Mouse (Mus musculus) erythroid progenitor cell, adult 5-6 weeks (primary cell): ENCODE measurements around the gene Serpina3f. TPM values are rescaled to one million over a fixed set of nuclear protein-coding genes. Genes with fewer than 3 reads are reported as not detected.
"Not testable (repeated sequence)": the region's sequence is repeated elsewhere in the genome, so short reads cannot be mapped to it uniquely, and the experiment has no call there.

Experiments used
- ATAC-seq: replicated peaks from 2 replicates; pipeline ENCODE4 v1.8.0; 2016; ENCODE audit warnings: moderate number of reproducible peaks, mild to moderate bottlenecking, moderate TSS enrichment, inconsistent platforms; ENCODE audit not compliant: poor library complexity, low FRiP score, severe bottlenecking
- total RNA-seq, 2 experiments: library from RNA; stranded (forward) in 1 of 2; stranded (reverse) in 1 of 2; fragments of 150-400 nt in 1 of 2; fragments of 186-747, 209-891 nt in 1 of 2; gene quantifications; 2 replicates each; pipeline versions ENCODE4 v1.2.3 to v1.2.4; 2015 to 2017; ENCODE audit warnings: low replicate concordance in 2 of 2

Serpina3f gene
- total RNA-seq (2015; ENCODE audit: low replicate concordance) = 10.8 TPM in 1 of 2 replicates, not detected in the other
- 1.2 and 1.3 TPM in 2 replicates for total RNA-seq (2017; ENCODE audit: low replicate concordance)

DNA sequence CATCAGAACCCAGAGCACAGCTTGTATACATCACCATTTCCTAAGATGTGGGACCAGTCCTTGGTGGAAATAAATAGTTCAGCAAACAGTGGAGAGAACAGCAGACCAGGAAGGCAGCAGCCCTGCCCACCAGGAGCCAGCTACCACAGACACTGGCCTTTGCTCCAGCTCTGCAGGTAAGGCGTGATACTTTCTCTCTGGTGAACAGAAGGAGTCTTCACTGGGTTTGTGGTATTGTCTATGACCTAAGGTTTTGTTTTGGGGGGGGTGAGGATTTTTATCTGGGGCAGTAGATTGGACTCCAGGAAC is at the start of gene Serpina3f:
TSS of gene Serpina3f (plus strand) at position 100 of the 309 bp plus-strand sequence.
- ATAC-seq = no peak

- no peak for ATAC-seq
Measured at GRCm38 (mm10) chr12:104174747-104175146, 39.6 kb upstream of the Serpina3f start.

DNA sequence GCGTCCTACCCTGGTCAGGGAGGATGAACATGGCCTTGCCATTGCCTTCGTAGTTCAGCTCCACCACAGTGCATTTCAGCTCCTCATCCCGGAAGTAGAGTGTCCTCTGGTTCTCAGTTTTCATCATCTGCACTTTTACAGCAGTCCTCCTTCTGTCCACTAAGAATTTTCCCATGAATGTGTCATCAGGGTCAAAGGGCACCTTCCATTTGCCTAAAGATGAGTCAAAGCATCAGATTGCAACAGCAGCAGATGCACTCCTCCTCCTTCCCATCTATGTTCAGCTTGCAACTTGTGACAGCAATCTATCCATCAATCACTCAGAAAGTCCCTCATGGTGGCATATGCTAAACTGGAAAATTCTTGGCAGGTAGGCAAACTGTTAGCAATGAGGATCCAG is 38.7 kb upstream of the Serpina3f start:
- ATAC-seq = no peak

DNA sequence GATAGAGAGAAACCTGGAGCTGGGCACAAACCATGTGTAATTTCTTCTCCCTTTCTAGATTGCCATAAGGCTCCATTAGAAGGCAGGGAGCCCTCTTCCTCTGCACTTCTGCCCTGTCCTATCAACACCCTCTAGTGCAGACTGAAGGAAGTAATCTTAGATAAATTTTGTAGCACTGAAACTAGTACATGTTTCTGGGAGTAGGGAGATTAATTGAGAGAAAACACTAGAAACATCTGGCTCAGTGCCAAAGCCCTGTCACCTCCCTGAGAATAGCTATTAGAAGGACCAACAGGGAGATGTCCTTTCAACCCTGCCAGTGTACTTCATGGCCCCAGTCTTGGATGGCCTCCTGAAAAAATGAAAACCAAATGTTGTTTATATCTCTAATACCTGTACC is 35.8 kb upstream of the Serpina3f start:
- no peak for ATAC-seq

DNA sequence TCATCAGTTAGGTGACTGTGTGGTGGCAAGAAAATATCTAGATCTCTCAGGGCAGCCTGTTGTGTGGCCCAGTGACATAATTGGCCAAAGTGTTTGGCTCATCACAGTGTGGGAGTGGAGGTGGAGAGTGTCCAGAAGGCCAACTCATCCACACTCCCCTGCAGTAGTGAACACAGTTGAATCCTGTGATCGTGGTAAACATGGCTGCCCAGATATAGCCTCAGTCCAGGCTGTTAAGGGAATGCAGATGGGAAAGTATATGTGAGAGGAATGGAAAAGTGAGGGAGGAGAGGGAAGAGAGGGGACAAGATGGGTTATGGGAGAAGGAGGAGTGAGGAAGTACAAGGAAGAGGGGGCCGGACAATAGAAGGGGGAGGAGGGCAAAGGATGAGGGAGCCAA is 35.4 kb upstream of the Serpina3f start:
- no peak for ATAC-seq

DNA sequence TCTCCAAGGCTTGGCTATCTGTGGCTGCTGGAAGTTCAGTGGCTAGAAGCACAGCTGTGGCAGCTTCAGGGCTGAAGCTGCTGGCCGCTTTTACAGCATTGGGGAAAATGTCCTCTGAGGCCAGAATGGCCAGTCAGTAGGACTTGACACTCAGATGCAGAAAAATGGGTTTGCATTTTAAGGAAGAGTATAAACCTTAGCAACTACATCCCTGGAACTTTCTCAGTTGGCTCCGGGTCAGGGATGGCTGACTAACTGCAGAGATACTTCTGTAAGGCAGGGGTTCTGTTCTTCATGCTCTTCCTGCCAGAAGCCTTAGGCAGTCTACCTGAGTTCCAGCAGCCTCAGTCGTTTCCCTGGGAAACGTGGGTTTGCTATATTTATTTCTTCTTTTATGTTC is 29.3 kb upstream of the Serpina3f start:
- no peak for ATAC-seq

DNA sequence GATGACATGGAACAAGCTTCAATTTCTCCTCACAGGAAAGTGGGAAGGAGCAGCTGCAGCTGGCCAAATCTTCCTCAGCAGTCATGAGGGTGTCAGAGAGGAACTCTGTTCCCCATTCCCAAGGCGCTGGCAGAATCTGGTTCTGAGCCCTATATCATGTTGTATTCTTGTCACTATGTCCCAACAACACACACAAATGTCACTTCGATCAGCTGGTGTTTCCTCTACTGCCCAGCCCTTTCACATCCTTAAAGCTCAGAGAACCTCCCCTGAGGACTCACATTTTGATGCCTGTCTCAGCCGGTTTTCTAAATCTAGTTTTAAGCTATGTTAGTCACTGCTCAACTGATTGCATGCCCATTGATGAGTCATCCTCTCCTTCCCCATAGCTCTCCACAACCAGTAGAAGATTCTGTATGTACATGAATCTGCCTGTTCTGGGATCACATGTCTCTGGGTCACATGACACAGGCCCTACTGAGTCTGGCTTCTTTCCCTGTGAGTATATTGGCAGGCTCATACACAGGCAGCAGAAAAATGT is 28.2 kb upstream of the Serpina3f start:
- no peak for ATAC-seq

- ATAC-seq = no peak
Measured at GRCm38 (mm10) chr12:104189246-104189645, 25.1 kb upstream of the Serpina3f start.

DNA sequence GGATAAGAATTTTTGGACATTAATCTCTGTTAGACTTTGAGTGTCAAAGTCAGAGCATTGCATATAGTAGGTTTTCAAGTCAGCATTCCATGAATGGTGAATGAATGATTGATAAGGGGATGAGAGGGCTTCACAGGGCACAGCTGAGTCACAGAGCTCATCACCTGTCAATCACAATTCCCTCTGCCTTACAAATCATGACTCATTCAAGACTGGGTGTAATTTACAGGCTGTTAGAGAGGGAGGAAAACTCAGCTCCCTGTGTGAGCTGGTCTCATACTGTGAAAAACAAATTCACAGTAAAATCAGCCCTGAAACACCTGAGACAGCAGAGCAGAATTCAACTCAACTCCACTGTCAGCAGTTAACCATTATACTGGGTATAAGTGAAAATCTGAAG is 23.5 kb upstream of the Serpina3f start:
- no peak for ATAC-seq

GRCm38 (mm10) chr12:104209149-104209548 is 5.2 kb upstream of the Serpina3f start:
- ATAC-seq = no peak

DNA sequence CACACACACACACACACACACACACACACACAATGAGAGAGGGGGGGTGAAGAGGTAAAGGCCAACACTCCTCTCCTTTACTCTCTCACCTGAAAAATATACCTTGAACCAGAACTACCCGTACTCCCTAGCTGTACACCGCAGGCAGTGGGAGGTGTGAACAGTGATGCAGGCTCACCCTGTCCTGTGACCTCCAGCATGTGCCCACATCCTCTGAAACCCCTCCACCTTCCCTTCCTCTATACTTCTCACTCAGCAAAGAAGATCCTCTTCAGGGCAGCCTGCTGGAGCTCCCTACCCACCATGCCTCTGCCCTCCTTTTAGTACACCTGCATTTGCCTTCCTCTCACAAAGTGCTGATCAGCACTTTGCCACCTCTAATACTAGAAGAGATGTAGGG is 4.5 kb upstream of the Serpina3f start:
- ATAC-seq = no peak

DNA sequence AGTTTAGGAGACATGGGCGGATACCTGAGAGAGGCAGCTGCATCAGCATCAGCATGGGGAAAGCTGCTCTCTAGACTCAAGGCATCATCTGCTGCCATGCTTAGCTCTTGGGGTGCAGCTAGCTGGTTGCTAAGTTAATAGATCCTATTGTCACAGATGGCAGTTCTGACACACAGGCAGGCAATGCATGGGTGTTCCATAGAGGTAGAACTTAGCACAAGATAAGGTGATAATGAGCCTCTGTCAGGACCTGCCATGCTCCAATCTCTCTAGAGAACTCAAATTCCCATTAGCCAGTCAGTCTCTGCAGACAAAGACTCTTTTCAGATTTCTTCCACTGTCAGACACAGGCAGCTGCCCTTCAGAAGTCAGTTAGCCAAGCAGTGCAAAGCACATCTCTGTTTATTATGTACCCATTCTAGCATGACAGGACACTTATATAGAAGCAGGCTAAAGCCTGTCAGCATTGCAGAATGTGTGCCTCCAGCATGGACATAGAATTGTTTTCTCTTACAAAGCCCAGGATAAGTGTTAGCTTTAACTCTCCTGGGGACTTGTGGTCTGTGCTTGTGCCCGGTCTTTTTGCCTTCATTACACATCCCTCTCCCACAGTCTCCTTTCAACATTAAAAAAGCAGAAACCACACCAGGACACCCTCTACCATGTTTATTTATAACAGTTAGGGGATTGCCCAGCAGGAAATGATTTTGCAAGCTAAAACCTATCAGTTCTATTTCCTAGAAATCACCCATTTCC is 477 bp upstream of the Serpina3f start:
- ATAC-seq = no peak

- no peak for ATAC-seq
Measured at GRCm38 (mm10) chr12:104215249-104215648, 905 bp downstream of the Serpina3f start.

- ATAC-seq = no peak
Measured at GRCm38 (mm10) chr12:104221616-104222015, 7.3 kb downstream of the Serpina3f start.

GRCm38 (mm10) chr12:104223690-104224089 is 9.3 kb downstream of the Serpina3f start:
- ATAC-seq = no peak

DNA sequence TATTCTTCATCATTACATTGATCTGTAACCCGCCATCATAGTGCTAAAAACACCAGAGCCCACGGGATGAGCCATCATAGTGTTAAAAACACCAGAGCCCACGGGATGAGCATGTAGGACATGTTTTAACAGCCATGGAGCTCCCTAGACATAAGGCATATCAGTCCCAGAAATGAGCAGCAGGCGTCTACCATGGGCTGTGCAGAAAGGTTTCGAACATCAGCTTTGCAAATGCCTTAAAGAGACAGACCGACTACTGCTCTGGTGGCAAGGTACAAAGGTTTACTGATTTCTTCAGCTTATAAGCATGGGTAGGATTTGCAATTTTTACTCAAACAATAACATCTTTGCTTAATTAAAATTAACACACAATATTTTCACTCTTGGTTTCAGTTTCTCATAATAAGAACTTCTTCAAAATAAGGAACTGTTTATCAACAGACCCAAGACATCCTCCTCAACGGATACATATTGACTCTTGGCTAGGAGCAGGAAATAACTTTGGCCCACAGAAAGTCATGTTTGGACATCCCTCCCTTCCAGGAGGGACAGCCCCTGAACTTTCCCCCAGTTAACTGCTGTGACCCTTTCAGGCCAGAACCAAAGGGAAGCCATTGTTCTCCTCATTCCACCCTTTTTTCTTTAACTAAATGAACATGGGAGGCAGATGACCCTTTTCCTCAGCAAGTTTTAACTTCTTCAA is 10.4 kb downstream of the Serpina3f start:
- ATAC-seq = no peak

DNA sequence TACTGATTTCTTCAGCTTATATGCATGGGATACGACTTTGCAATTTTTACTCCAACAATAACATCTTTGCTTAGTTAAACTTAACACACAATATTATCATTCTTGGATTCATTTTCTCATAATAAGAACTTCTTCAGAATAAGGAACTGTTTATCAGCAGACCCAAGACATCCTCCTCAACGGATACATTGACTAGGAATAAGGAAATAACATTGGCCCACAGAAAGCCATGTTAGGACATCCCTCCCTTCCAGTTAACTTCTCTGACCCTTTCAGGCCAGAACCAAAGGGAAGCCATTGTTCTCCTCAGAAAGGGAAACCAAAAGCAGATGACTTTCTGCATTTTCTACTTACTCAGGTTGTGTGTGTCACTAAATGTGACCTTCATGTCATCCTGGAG is 16.4 kb downstream of the Serpina3f start:
- no peak for ATAC-seq

DNA sequence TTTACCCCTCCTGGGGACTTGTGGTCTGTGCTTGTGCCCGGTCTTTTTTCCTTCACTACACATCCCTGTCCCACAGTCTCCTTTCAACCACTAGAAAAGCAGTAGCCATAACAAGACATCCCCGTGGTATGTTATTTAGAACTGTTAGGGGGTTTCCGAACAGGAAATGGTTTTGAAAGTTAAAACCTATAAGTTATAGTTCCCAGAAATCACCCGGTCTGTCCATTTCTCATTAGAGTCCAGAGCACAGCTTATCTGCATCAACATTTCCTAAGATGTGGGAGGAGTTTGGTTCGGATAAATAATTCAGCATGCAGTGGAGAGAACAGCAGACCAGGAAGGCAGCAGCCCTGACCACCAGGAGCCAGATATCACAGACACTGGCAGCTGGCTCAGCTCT is 21.6 kb downstream of the Serpina3f start, which contains the start of gene Serpina3g:
TSS of gene Serpina3g (plus strand) at position 331 of the 400 bp plus-strand sequence.
- ATAC-seq = no peak

DNA sequence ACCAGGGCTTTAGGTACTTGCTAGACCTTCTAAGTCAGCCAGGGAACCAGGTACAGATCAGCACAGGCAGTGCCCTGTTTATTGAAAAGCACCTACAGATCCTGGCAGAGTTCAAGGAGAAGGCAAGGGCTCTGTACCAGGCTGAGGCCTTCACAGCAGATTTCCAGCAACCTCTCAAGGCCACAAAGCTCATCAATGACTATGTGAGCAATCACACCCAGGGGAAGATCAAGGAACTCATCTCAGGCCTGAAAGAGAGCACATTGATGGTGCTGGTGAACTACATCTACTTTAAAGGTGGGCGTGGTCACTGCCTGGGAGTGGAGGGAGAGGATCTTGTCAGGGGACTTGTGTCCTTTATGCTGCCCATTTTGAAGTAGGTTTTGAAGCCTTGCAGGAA is 23.7 kb downstream of the Serpina3f start:
- ATAC-seq = not testable (repeated sequence)

DNA sequence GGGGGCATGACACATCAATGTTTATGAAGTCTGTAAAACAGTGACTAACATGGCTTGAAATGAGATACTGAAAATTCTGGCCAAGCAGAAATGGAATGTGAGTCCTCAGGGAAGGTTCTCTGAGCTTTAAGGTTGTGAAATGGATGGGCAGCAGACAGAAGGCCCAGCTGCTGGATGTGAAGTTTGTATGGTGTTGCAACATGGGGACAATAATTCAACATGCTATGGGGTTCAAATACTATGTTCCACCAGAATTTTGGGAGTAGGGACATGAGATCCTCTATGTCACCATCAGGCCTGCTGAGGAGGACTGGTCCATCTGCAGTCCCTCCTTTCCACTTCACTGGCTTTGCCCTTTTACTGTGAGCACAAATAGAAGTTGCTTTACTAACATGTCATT is 29.0 kb downstream of the Serpina3f start:
- ATAC-seq = no peak

GRCm38 (mm10) chr12:104245092-104245491 is 30.7 kb downstream of the Serpina3f start:
- ATAC-seq = no peak
